Mouse (Mus musculus): ENCODE measurements around the gene Art3. TPM values are rescaled to one million over a fixed set of nuclear protein-coding genes. Genes with fewer than 3 reads are reported as not detected.

The Art3 gene
- polyA plus RNA-seq, 1 experiment from 2014 or later: 3.4 TPM

DNA sequence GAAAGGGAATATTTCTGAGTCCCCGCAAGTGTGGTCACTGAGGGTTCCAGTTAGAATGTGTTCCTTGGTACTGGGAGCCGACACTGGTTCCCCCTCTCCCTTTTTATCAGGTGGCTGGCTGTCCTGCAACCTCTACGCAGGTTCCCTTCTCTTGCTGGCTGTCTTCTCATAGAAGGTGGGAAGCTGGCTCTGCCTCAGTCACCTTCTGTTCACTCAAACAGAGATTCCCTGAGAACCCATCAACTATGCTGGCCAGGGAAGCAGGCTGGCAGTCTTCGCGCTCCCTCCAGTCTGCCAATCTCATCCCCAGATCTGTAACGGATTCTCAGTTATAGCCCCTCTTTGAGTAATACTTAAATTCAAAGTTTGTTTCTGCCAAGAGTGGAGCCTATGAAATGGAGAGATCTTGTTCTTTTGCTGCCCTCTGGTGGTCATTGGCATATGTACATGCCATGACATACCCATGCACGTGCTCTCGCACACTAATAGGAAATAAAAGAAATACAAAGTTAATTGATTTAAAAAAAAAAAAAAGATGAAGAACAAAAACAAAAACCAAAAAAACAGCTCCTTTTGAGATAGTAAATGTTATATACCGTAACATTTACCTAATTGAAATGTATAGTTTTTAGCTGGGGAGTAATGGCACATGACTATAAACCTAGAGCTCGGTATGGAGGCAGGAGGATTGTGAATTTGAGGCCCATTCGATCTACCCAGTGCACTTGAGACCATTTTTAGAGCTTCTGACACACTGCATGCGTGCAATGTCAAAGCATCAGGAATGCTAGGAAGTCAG is 50.1 kb downstream of the Art3 start:
- ATAC-seq (ENCODE audit: low FRiP score): peak; percentile 76; the same call in 1 of the 2 replicates
- DNase-seq (ENCODE audit: low spot score): peak; percentile 89
- H3K4me1 ChIP-seq (replicated peaks; ENCODE audit: control insufficient read depth, insufficient read depth, low read length): no peaks in the 10 kb centered on the region
- H3K9me3 ChIP-seq (ENCODE audit: control insufficient read depth, low read length): no peaks in the 10 kb centered on the region
- WGBS: 39% methylated on average over 12 of the region's 12 CpGs
- H3K4me3 ChIP-seq (ENCODE audit: low read depth, low read length): no peak overlapping the region
- H3K4me2 ChIP-seq (replicated peaks; ENCODE audit: low read depth, low read length): no peak overlapping the region
- no peak overlapping the region for H3K27ac ChIP-seq (ENCODE audit: low read depth, low read length)
- no peak overlapping the region for H3K9ac ChIP-seq (ENCODE audit: low read depth, low read length)
- H3K36me3 ChIP-seq (ENCODE audit: control insufficient read depth, insufficient read depth, low read length): no peaks in the 10 kb centered on the region
- no peaks in the 10 kb centered on the region for H3K27me3 ChIP-seq (ENCODE audit: control insufficient read depth, insufficient read depth, low read length)

DNA sequence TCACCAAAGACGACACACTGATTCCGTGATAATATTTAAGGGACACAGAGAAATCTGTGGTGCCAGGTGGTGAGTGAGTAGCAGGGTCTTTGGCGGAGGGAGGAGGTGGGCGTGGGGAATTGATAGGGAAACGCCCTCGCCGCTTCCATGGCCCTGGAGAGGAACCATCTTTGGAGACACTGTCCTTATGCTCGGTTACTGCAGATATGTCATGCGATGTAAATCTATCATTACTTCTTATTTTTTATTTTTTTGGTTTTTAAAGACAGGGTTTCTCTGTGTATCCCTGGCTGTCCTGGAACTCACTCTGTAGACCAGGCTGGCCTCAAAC is 50.7 kb downstream of the Art3 start:
- no peak overlapping the region for H3K9ac ChIP-seq (ENCODE audit: low read depth, low read length)
- ATAC-seq (ENCODE audit: low FRiP score) (0 out of 2 replicates have a peak, but pooled peaks have one; percentile 10), DNase-seq (ENCODE audit: low spot score) (no peak)
- H3K9me3 ChIP-seq (ENCODE audit: control insufficient read depth, low read length): no peaks in the 10 kb centered on the region
- H3K4me2 ChIP-seq (replicated peaks; ENCODE audit: low read depth, low read length): no peak overlapping the region
- H3K4me1 ChIP-seq (replicated peaks; ENCODE audit: control insufficient read depth, insufficient read depth, low read length): no peaks in the 10 kb centered on the region
- no peaks in the 10 kb centered on the region for H3K27me3 ChIP-seq (ENCODE audit: control insufficient read depth, insufficient read depth, low read length)
- H3K27ac ChIP-seq (ENCODE audit: low read depth, low read length): no peak overlapping the region
- H3K4me3 ChIP-seq (ENCODE audit: low read depth, low read length): no peak overlapping the region
- WGBS: 67% methylated on average over 9 of the region's 9 CpGs
- no peaks in the 10 kb centered on the region for H3K36me3 ChIP-seq (ENCODE audit: control insufficient read depth, insufficient read depth, low read length)

GRCm38 (mm10) chr5:92383747-92384146 is 52.1 kb downstream of the Art3 start:
- WGBS: 39% methylated on average over 7 of the region's 7 CpGs
- Histone ChIP-seq H3K4me1 (replicated peaks; ENCODE audit: control insufficient read depth, insufficient read depth, low read length) (no peaks in the 10 kb centered on the region), H3K9ac (ENCODE audit: low read depth, low read length) (no peak overlapping the region), H3K4me3 (ENCODE audit: low read depth, low read length) (no peak overlapping the region), H3K27ac (ENCODE audit: low read depth, low read length) (peak overlapping the region; percentile 30; the same call in 1 of the 2 replicates), H3K27me3 (ENCODE audit: control insufficient read depth, insufficient read depth, low read length) (no peaks in the 10 kb centered on the region), H3K4me2 (replicated peaks; ENCODE audit: low read depth, low read length) (no peak overlapping the region), H3K36me3 (ENCODE audit: control insufficient read depth, insufficient read depth, low read length) (no peaks in the 10 kb centered on the region), H3K9me3 (ENCODE audit: control insufficient read depth, low read length) (no peaks in the 10 kb centered on the region)
- peak; percentile 70 for DNase-seq (ENCODE audit: low spot score)
- ATAC-seq (ENCODE audit: low FRiP score): peak; percentile 62

DNA sequence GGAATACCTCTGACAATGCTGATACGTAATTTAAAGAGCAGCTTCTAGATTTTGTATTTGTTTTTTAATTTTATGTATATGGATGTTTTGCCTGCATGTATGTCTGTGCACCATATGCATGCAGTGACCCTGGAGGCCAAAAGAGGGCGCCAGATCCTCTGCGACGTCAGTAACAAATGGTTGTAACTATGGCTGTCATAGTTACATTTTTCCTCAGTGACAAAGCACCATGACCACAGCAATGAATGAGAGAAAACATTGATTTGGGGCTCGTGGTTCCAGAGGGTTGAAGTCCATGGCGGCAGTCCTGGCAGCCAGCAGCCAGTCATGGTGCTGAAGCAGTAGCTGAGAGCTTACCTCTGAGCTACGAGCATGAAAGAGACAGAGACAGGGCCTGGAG is 53.2 kb downstream of the Art3 start:
- DNase-seq (ENCODE audit: low spot score) (no peak), ATAC-seq (ENCODE audit: low FRiP score) (no peak)
- Histone ChIP-seq H3K4me2 (replicated peaks; ENCODE audit: low read depth, low read length) (no peak overlapping the region), H3K27ac (ENCODE audit: low read depth, low read length) (no peak overlapping the region), H3K4me3 (ENCODE audit: low read depth, low read length) (no peak overlapping the region), H3K9me3 (ENCODE audit: control insufficient read depth, low read length) (no peaks in the 10 kb centered on the region), H3K4me1 (replicated peaks; ENCODE audit: control insufficient read depth, insufficient read depth, low read length) (no peaks in the 10 kb centered on the region), H3K36me3 (ENCODE audit: control insufficient read depth, insufficient read depth, low read length) (no peaks in the 10 kb centered on the region), H3K27me3 (ENCODE audit: control insufficient read depth, insufficient read depth, low read length) (no peaks in the 10 kb centered on the region), H3K9ac (ENCODE audit: low read depth, low read length) (no peak overlapping the region)
- 44% methylated on average over 7 of the region's 7 CpGs for WGBS

DNA sequence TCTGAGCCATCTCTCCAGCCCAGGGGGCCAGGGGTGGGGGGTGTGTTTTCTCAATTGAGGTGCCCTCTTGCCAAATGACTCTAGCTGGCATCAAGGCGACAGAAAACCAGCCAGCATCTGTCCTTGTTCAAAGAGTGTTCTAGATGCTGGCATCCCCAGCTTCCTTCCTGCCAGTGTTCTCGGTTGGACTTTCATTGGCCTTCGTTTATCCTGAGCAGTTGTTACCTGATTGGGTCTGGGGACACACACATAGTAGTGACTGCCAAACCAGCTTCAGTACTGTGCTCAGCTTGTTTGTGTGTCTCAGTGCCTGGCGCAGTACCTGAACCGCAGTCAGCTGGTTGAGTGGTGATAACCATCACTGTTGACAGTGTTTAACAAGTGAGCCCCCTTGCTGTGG is 54.5 kb downstream of the Art3 start:
- Histone ChIP-seq H3K4me2 (replicated peaks; ENCODE audit: low read depth, low read length) (no peak overlapping the region), H3K36me3 (ENCODE audit: control insufficient read depth, insufficient read depth, low read length) (no peaks in the 10 kb centered on the region), H3K27me3 (ENCODE audit: control insufficient read depth, insufficient read depth, low read length) (0 out of 2 replicates have a peak, but pooled peaks cover 2% of the 10 kb centered on the region), H3K9me3 (ENCODE audit: control insufficient read depth, low read length) (no peaks in the 10 kb centered on the region), H3K4me1 (replicated peaks; ENCODE audit: control insufficient read depth, insufficient read depth, low read length) (no peaks in the 10 kb centered on the region), H3K27ac (ENCODE audit: low read depth, low read length) (no peak overlapping the region), H3K9ac (ENCODE audit: low read depth, low read length) (no peak overlapping the region), H3K4me3 (ENCODE audit: low read depth, low read length) (no peak overlapping the region)
- DNase-seq (ENCODE audit: low spot score) (no peak), ATAC-seq (ENCODE audit: low FRiP score) (no peak)
- WGBS: 93% methylated on average over 5 of the region's 5 CpGs

- Histone ChIP-seq H3K4me1 (replicated peaks; ENCODE audit: control insufficient read depth, insufficient read depth, low read length) (no peaks in the 10 kb centered on the region), H3K27ac (ENCODE audit: low read depth, low read length) (no peak overlapping the region), H3K9me3 (ENCODE audit: control insufficient read depth, low read length) (no peaks in the 10 kb centered on the region), H3K9ac (ENCODE audit: low read depth, low read length) (no peak overlapping the region), H3K27me3 (ENCODE audit: control insufficient read depth, insufficient read depth, low read length) (peaks cover 5% of the 10 kb centered on the region; the same call in 1 of the 2 replicates), H3K4me2 (replicated peaks; ENCODE audit: low read depth, low read length) (no peak overlapping the region), H3K4me3 (ENCODE audit: low read depth, low read length) (no peak overlapping the region), H3K36me3 (ENCODE audit: control insufficient read depth, insufficient read depth, low read length) (no peaks in the 10 kb centered on the region)
- no peak for ATAC-seq (ENCODE audit: low FRiP score)
- WGBS: 47% methylated on average over 6 of the region's 6 CpGs
- no peak for DNase-seq (ENCODE audit: low spot score)
Observed at GRCm38 (mm10) chr5:92386643-92387042, 55.0 kb downstream of the Art3 start.

DNA sequence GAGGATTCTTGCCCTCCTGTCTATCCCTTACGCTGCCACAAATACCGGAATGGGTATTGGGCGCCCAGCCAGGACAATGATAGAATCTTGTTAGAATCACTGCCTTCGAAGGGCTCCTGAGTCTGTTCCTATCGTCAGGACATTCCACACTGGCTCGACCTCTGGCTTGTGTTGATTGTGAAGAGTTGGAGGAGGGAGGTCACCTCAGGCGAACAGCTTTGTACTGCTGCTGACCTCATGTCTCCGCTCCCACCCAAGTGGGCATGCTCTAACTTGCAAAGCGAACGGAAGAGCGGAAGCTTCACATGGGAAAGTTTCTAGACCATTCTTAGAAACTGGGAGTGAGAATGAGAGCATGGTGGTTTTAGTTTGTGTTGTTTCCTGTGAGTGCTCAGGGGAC is 55.8 kb downstream of the Art3 start:
- Histone ChIP-seq H3K9ac (ENCODE audit: low read depth, low read length) (no peak overlapping the region), H3K27me3 (ENCODE audit: control insufficient read depth, insufficient read depth, low read length) (peaks cover 7% of the 10 kb centered on the region; the same call in 1 of the 2 replicates), H3K9me3 (ENCODE audit: control insufficient read depth, low read length) (no peaks in the 10 kb centered on the region), H3K27ac (ENCODE audit: low read depth, low read length) (no peak overlapping the region), H3K4me1 (replicated peaks; ENCODE audit: control insufficient read depth, insufficient read depth, low read length) (no peaks in the 10 kb centered on the region), H3K4me2 (replicated peaks; ENCODE audit: low read depth, low read length) (no peak overlapping the region), H3K4me3 (ENCODE audit: low read depth, low read length) (no peak overlapping the region), H3K36me3 (ENCODE audit: control insufficient read depth, insufficient read depth, low read length) (no peaks in the 10 kb centered on the region)
- no peak for ATAC-seq (ENCODE audit: low FRiP score)
- WGBS: 72% methylated on average over 11 of the region's 11 CpGs
- no peak for DNase-seq (ENCODE audit: low spot score)

GRCm38 (mm10) chr5:92389977-92390376 is 58.4 kb downstream of the Art3 start:
- 80% methylated on average over 2 of the region's 2 CpGs for WGBS
- H3K27me3 ChIP-seq (ENCODE audit: control insufficient read depth, insufficient read depth, low read length): peaks cover 19% of the 10 kb centered on the region
- no peak overlapping the region for H3K27ac ChIP-seq (ENCODE audit: low read depth, low read length)
- no peaks in the 10 kb centered on the region for H3K9me3 ChIP-seq (ENCODE audit: control insufficient read depth, low read length)
- H3K4me3 ChIP-seq (ENCODE audit: low read depth, low read length): no peak overlapping the region
- no peaks in the 10 kb centered on the region for H3K36me3 ChIP-seq (ENCODE audit: control insufficient read depth, insufficient read depth, low read length)
- no peak for ATAC-seq (ENCODE audit: low FRiP score)
- H3K4me2 ChIP-seq (replicated peaks; ENCODE audit: low read depth, low read length): no peak overlapping the region
- H3K9ac ChIP-seq (ENCODE audit: low read depth, low read length): no peak overlapping the region
- H3K4me1 ChIP-seq (replicated peaks; ENCODE audit: control insufficient read depth, insufficient read depth, low read length): no peaks in the 10 kb centered on the region
- no peak for DNase-seq (ENCODE audit: low spot score)

GRCm38 (mm10) chr5:92390615-92391014 is 59.0 kb downstream of the Art3 start:
- Histone ChIP-seq H3K4me3 (ENCODE audit: low read depth, low read length) (no peak overlapping the region), H3K9ac (ENCODE audit: low read depth, low read length) (no peak overlapping the region), H3K4me2 (replicated peaks; ENCODE audit: low read depth, low read length) (no peak overlapping the region), H3K27me3 (ENCODE audit: control insufficient read depth, insufficient read depth, low read length) (peaks cover 19% of the 10 kb centered on the region), H3K27ac (ENCODE audit: low read depth, low read length) (no peak overlapping the region), H3K36me3 (ENCODE audit: control insufficient read depth, insufficient read depth, low read length) (no peaks in the 10 kb centered on the region), H3K4me1 (replicated peaks; ENCODE audit: control insufficient read depth, insufficient read depth, low read length) (no peaks in the 10 kb centered on the region), H3K9me3 (ENCODE audit: control insufficient read depth, low read length) (no peaks in the 10 kb centered on the region)
- 85% methylated on average over 8 of the region's 8 CpGs for WGBS
- ATAC-seq (ENCODE audit: low FRiP score) (no peak), DNase-seq (ENCODE audit: low spot score) (no peak)

Measured in hindbrain, embryonic 11.5 days (tissue).